Mouse (Mus musculus) monocyte, adult 2 months (primary cell): ENCODE data around the gene Unk.

ENCODE experiments used
- DNase-seq, 2 experiments: peaks; one replicate each; pipeline ENCODE4 v3.0.0; 2022; ENCODE audit warnings: low spot score in 2 of 2, low read depth in 1 of 2

Unk gene

GRCm38 (mm10) chr11:116029086-116029865 lies 846 bp upstream of the Unk start:
- no peak for DNase-seq

- DNase-seq: peak; percentile 38 to 53
Observed at GRCm38 (mm10) chr11:116030898-116031845, 1.1 kb downstream of the Unk start.

GRCm38 (mm10) chr11:116034584-116034983 lies 4.5 kb downstream of the Unk start:
- DNase-seq: no peak

- no peak for DNase-seq
Observed at GRCm38 (mm10) chr11:116036671-116037070, 6.5 kb downstream of the Unk start.

- no peak for DNase-seq
Observed at GRCm38 (mm10) chr11:116037826-116038225, 7.7 kb downstream of the Unk start.

GRCm38 (mm10) chr11:116040593-116040992 lies 10.5 kb downstream of the Unk start:
- DNase-seq: no peak

- DNase-seq: no peak
Observed at GRCm38 (mm10) chr11:116041833-116042232, 11.7 kb downstream of the Unk start.

- no peak for DNase-seq
Observed at GRCm38 (mm10) chr11:116042372-116043138, 12.4 kb downstream of the Unk start.

GRCm38 (mm10) chr11:116043286-116043685 lies 13.2 kb downstream of the Unk start:
- DNase-seq: no peak

- DNase-seq: no peak
Observed at GRCm38 (mm10) chr11:116045173-116045572, 15.1 kb downstream of the Unk start.

GRCm38 (mm10) chr11:116049610-116050009 lies 19.5 kb downstream of the Unk start:
- no peak for DNase-seq

- no peak for DNase-seq
Observed at GRCm38 (mm10) chr11:116050196-116050595, 20.1 kb downstream of the Unk start.

GRCm38 (mm10) chr11:116053510-116054229 lies 23.5 kb downstream of the Unk start:
- no peak for DNase-seq

GRCm38 (mm10) chr11:116055873-116056272 lies 25.8 kb downstream of the Unk start:
- DNase-seq: no peak

- DNase-seq: no peak
Observed at GRCm38 (mm10) chr11:116057237-116057881, 27.2 kb downstream of the Unk start.

GRCm38 (mm10) chr11:116058022-116058614 lies 28.0 kb downstream of the Unk start:
- no peak for DNase-seq

- no peak for DNase-seq
Observed at GRCm38 (mm10) chr11:116058868-116059690, 29.0 kb downstream of the Unk start.

- DNase-seq: no peak
Observed at GRCm38 (mm10) chr11:116059691-116060025, 29.5 kb downstream of the Unk start.

- no peak for DNase-seq
Observed at GRCm38 (mm10) chr11:116060596-116060995, 30.5 kb downstream of the Unk start.
